Mouse (Mus musculus) gastrocnemius, adult 2 months (tissue): ENCODE results near the gene Scfd2. TPM values are rescaled to one million over a fixed set of nuclear protein-coding genes. Genes with fewer than 3 reads are reported as not detected.

ENCODE experiments used
- DNase-seq: peaks from one replicate; pipeline ENCODE4 v3.0.0; 2022
- H3K27ac ChIP-seq: fragments of 200-600 bp; 2 replicates; pipeline ENCODE4 v1.8.1; 2022; ENCODE audit warnings: mild to moderate bottlenecking
- H3K4me3 ChIP-seq: fragments of 200-600 bp; 2 replicates; pipeline ENCODE4 v1.8.1; 2022; ENCODE audit warnings: mild to moderate bottlenecking, moderate library complexity
- CTCF ChIP-seq: fragments of 200-600 bp; IDR thresholded peaks from 2 replicates; pipeline ENCODE4 v1.8.1; 2022; ENCODE audit warnings: antibody characterized with exemption, mild to moderate bottlenecking, moderate library complexity
- intact Hi-C: fragments of 180-260 bp; cut with DNase I; formaldehyde crosslinking; loops from one replicate; pipeline ENCODE4 v1.15.1; 2025
- total RNA-seq, 2 experiments: library from RNA; stranded (reverse); gene quantifications; 2 replicates each; pipeline ENCODE4 v1.2.3; 2021

Gene Scfd2
- total RNA-seq, 2 experiments from 2014 or later, result 10.3 to 11.7 TPM

- Histone ChIP-seq H3K4me3 (no peak overlapping the region), H3K27ac (no peak overlapping the region)
- no peak for DNase-seq
- no peak for TF ChIP-seq CTCF
- intact Hi-C loops, result no loop called here
Measured at GRCm38 (mm10) chr5:74158929-74159632, 372.5 kb downstream of the Scfd2 start.

GRCm38 (mm10) chr5:74155860-74156351 lies 375.7 kb downstream of the Scfd2 start:
- no peak for DNase-seq
- TF ChIP-seq CTCF, result no peak
- no peak overlapping the region for H3K27ac ChIP-seq
- intact Hi-C loops, result no loop called here
- no peak overlapping the region for H3K4me3 ChIP-seq

Other genes starting within 250 kb of the Scfd2 start
- gene Fip1l1, start 3.7 kb upstream of the Scfd2 start, total RNA-seq, result 10 to 100 TPM; 16.6 to 22.7 TPM
- gene Lnx1, start 171.2 kb upstream of the Scfd2 start, total RNA-seq, result 1 to 10 TPM; 3.4 to 4.9 TPM